Mouse (Mus musculus): ENCODE measurements around the gene Rad9a.
A peak's percentile ranks its signal among the peaks of the same experiment; 100 is the strongest.

The Rad9a gene

GRCm38 (mm10) chr19:4217855-4218254 lies 16.4 kb upstream of the Rad9a start:
- no peak for DNase-seq

GRCm38 (mm10) chr19:4217140-4217539 lies 15.7 kb upstream of the Rad9a start:
- DNase-seq, result no peak

- DNase-seq, result no peak
Measured at GRCm38 (mm10) chr19:4216041-4216685, 14.7 kb upstream of the Rad9a start.

- DNase-seq, result no peak
Measured at GRCm38 (mm10) chr19:4215451-4215840, 14.0 kb upstream of the Rad9a start.

GRCm38 (mm10) chr19:4214771-4215450 lies 13.4 kb upstream of the Rad9a start:
- no peak for DNase-seq

GRCm38 (mm10) chr19:4214071-4214770 lies 12.8 kb upstream of the Rad9a start, which contains the start of the genes Clcf1 and AC109138.7:
TSS of gene Clcf1 (plus strand) at chr19:4214238.
TSS of gene AC109138.7 (plus strand) at chr19:4214357.
- no peak for DNase-seq

- no peak for DNase-seq
Measured at GRCm38 (mm10) chr19:4213524-4213974, 12.1 kb upstream of the Rad9a start.

GRCm38 (mm10) chr19:4211891-4212588 lies 10.6 kb upstream of the Rad9a start:
- no peak for DNase-seq

GRCm38 (mm10) chr19:4208563-4208962 lies 7.1 kb upstream of the Rad9a start:
- no peak for DNase-seq

GRCm38 (mm10) chr19:4206971-4207370 lies 5.5 kb upstream of the Rad9a start:
- peak; percentile 70 for DNase-seq

GRCm38 (mm10) chr19:4204889-4205288 lies 3.4 kb upstream of the Rad9a start:
- DNase-seq, result no peak

- DNase-seq, result no peak
Measured at GRCm38 (mm10) chr19:4203604-4204326, 2.3 kb upstream of the Rad9a start.

- no peak for DNase-seq
Measured at GRCm38 (mm10) chr19:4203148-4203547, 1.7 kb upstream of the Rad9a start.

GRCm38 (mm10) chr19:4202149-4202548 lies 687 bp upstream of the Rad9a start:
- no peak for DNase-seq

GRCm38 (mm10) chr19:4197180-4197579 lies 4.3 kb downstream of the Rad9a start:
- DNase-seq, result no peak

GRCm38 (mm10) chr19:4196548-4196947 lies 4.9 kb downstream of the Rad9a start:
- no peak for DNase-seq

- no peak for DNase-seq
Measured at GRCm38 (mm10) chr19:4196048-4196447, 5.4 kb downstream of the Rad9a start.

- DNase-seq, result peak; percentile 81
Measured at GRCm38 (mm10) chr19:4194776-4195650, 6.4 kb downstream of the Rad9a start.

GRCm38 (mm10) chr19:4194021-4194724 lies 7.3 kb downstream of the Rad9a start:
- DNase-seq, result no peak

GRCm38 (mm10) chr19:4193129-4193528 lies 8.3 kb downstream of the Rad9a start:
- DNase-seq, result no peak

All from cerebellum, adult 11 months (tissue).